In genomic region chr1:165089556-165089955, GRCm38 (mm10) we compare ENCODE assay signal across 21 mouse cellular contexts.
DNase-seq lines count a peak whose midpoint lies in the region; ATAC-seq and TF ChIP-seq lines count a peak whose summit lies in the region.
"Had no signal": no experiment of that assay in that cellular context is flagged by ENCODE, and none has a peak within 500 bp of the region (broad histone marks: within the 10 kb centered on the region; RNA-seq: fewer than 3 reads in every experiment).

No protein-coding gene starts in this region.

- 42% methylated on average over 3 of the region's 3 CpGs for WGBS in heart, embryonic 10.5 days
- WGBS in heart, embryonic 14.5 days = 27% methylated on average over 3 of the region's 3 CpGs
- 87% methylated on average over 3 of the region's 3 CpGs for WGBS in hindbrain, embryonic 11.5 days

- H3K4me1 ChIP-seq in heart, embryonic 10.5 days = peaks cover 36% of the 10 kb centered on the region
- peaks cover 14 to 15% of the 10 kb centered on the region in 2 experiments for H3K4me1 ChIP-seq in heart, embryonic 14.5 days (ENCODE audit: control insufficient read depth in 2 of 2, insufficient read depth in 2 of 2, low read length in 2 of 2)
- peaks cover 4% of the 10 kb centered on the region; the same call in 1 of the 2 replicates for H3K4me1 ChIP-seq in testis, adult 2 months (ENCODE audit: control insufficient read depth, insufficient read depth, low read length)
- H3K4me1 ChIP-seq in hindbrain, embryonic 11.5 days (replicated peaks; ENCODE audit: control insufficient read depth, insufficient read depth, low read length) = no peaks in the 10 kb centered on the region

- H3K9ac ChIP-seq in heart, embryonic 14.5 days (ENCODE audit: low read length) = no peak overlapping the region
- H3K9ac ChIP-seq in hindbrain, embryonic 11.5 days (ENCODE audit: low read depth, low read length) = no peak overlapping the region
- H3K9ac ChIP-seq: embryonic facial prominence, embryonic 13.5 days; forebrain, embryonic 12.5 days; hindbrain, embryonic 15.5 days; kidney, embryonic 15.5 days had no signal

- no peaks in the 10 kb centered on the region for H3K9me3 ChIP-seq in heart, embryonic 10.5 days
- no peaks in the 10 kb centered on the region for H3K9me3 ChIP-seq in heart, embryonic 14.5 days (ENCODE audit: control insufficient read depth, low read length)
- H3K9me3 ChIP-seq in hindbrain, embryonic 11.5 days (ENCODE audit: control insufficient read depth, low read length) = no peaks in the 10 kb centered on the region
- H3K9me3 ChIP-seq: embryonic facial prominence, embryonic 13.5 days; forebrain, embryonic 12.5 days; hindbrain, embryonic 10.5 days; hindbrain, embryonic 15.5 days; kidney, embryonic 15.5 days had no signal

- H3K4me3 ChIP-seq in heart, embryonic 10.5 days = no peak overlapping the region
- no peak overlapping the region for H3K4me3 ChIP-seq in heart, embryonic 14.5 days (ENCODE audit: control insufficient read depth in 1 of 2, insufficient read depth in 1 of 2, low read depth in 1 of 2, low read length in 2 of 2)
- H3K4me3 ChIP-seq in testis, adult 2 months (ENCODE audit: control insufficient read depth, low read depth, low read length) = peak overlapping the region; percentile 33; the same call in 1 of the 2 replicates
- H3K4me3 ChIP-seq in hindbrain, embryonic 11.5 days (ENCODE audit: low read depth, low read length) = no peak overlapping the region
- H3K4me3 ChIP-seq: embryonic facial prominence, embryonic 13.5 days; forebrain, embryonic 12.5 days; hindbrain, embryonic 10.5 days; hindbrain, embryonic 15.5 days; kidney, embryonic 15.5 days had no signal

- H3K27ac ChIP-seq in heart, embryonic 10.5 days = peak overlapping the region; percentile 86
- peak overlapping the region; percentile 76 to 89 for H3K27ac ChIP-seq in heart, embryonic 14.5 days (replicated peaks in 1 of 2; ENCODE audit: control insufficient read depth in 1 of 2, insufficient read depth in 1 of 2, low read depth in 2 of 2, low read length in 2 of 2)
- no peak overlapping the region for H3K27ac ChIP-seq in testis, adult 2 months (ENCODE audit: control insufficient read depth, insufficient read depth, low read depth, low read length)
- no peak overlapping the region for H3K27ac ChIP-seq in hindbrain, embryonic 11.5 days (ENCODE audit: low read depth, low read length)
- H3K27ac ChIP-seq: embryonic facial prominence, embryonic 13.5 days; forebrain, embryonic 12.5 days; hindbrain, embryonic 10.5 days; hindbrain, embryonic 15.5 days; kidney, embryonic 15.5 days had no signal

- DNase-seq in heart, embryonic 10.5 days (ENCODE audit: low spot score) = no peak
- no peak for DNase-seq in heart, postnatal 25 days (ENCODE audit: low spot score)
- no peak for DNase-seq in heart, adult 8-10 months (ENCODE audit: low spot score)
- no peak for DNase-seq in testis, postnatal 10 days (ENCODE audit: low spot score)
- DNase-seq in adrenal gland, postnatal 36 days = no peak
- no peak for DNase-seq in hindbrain, embryonic 11.5 days (ENCODE audit: low spot score)
- DNase-seq: adrenal gland, adult 8-10 months; cerebellum, adult 11-12 months; cerebellum, adult 9-10 months; cerebellum, postnatal 25 days; gastrocnemius, postnatal 10 days; kidney, adult 2 months had no signal

- intact Hi-C loops in heart, postnatal 25 days (cut with DNase I) = no loop called here

- H3K4me2 ChIP-seq in heart, embryonic 14.5 days (ENCODE audit: low read length) = no peak overlapping the region
- H3K4me2 ChIP-seq in hindbrain, embryonic 11.5 days (replicated peaks; ENCODE audit: low read depth, low read length) = no peak overlapping the region
- H3K4me2 ChIP-seq: embryonic facial prominence, embryonic 13.5 days; forebrain, embryonic 12.5 days; hindbrain, embryonic 15.5 days; kidney, embryonic 15.5 days had no signal

- no peak for ATAC-seq in heart, embryonic 14.5 days (ENCODE audit: insufficient number of reproducible peaks, insufficient read depth, low FRiP score, low read depth)
- ATAC-seq in hindbrain, embryonic 11.5 days (ENCODE audit: low FRiP score) = no peak
- ATAC-seq: forebrain, embryonic 16.5 days; intestine, embryonic 16.5 days had no signal

- TF ChIP-seq CTCF in testis, adult 2 months (IDR thresholded peaks at IDR 0.05; ENCODE audit: control insufficient read depth, insufficient read depth, insufficient replicate concordance, low read depth, low read length) = no peak

- H3K36me3 ChIP-seq in heart, embryonic 10.5 days = 0 out of 2 replicates have a peak, but pooled peaks cover 2% of the 10 kb centered on the region
- no peaks in the 10 kb centered on the region for H3K36me3 ChIP-seq in heart, embryonic 14.5 days (ENCODE audit: control insufficient read depth, insufficient read depth, low read length)
- H3K36me3 ChIP-seq in testis, adult 2 months (ENCODE audit: control insufficient read depth, insufficient read depth, low read length) = no peaks in the 10 kb centered on the region
- no peaks in the 10 kb centered on the region for H3K36me3 ChIP-seq in hindbrain, embryonic 11.5 days (ENCODE audit: control insufficient read depth, insufficient read depth, low read length)
- H3K36me3 ChIP-seq: embryonic facial prominence, embryonic 13.5 days; forebrain, embryonic 12.5 days; hindbrain, embryonic 10.5 days; hindbrain, embryonic 15.5 days; kidney, embryonic 15.5 days had no signal

- TF ChIP-seq POLR2A in testis, adult 2 months (IDR thresholded peaks at IDR 0.05; ENCODE audit: control insufficient read depth, low read depth, low read length) = no peak

- H3K27me3 ChIP-seq in heart, embryonic 10.5 days (ENCODE audit: insufficient read depth, poor library complexity, severe bottlenecking) = no peaks in the 10 kb centered on the region
- H3K27me3 ChIP-seq in heart, embryonic 14.5 days (ENCODE audit: control insufficient read depth, insufficient read depth, low read length) = no peaks in the 10 kb centered on the region
- H3K27me3 ChIP-seq in testis, adult 2 months (ENCODE audit: control insufficient read depth, insufficient read depth, low read length) = no peaks in the 10 kb centered on the region
- H3K27me3 ChIP-seq in hindbrain, embryonic 11.5 days (ENCODE audit: control insufficient read depth, insufficient read depth, low read length) = no peaks in the 10 kb centered on the region
- H3K27me3 ChIP-seq: embryonic facial prominence, embryonic 13.5 days; forebrain, embryonic 12.5 days; hindbrain, embryonic 15.5 days; kidney, embryonic 15.5 days had no signal

Comparison
In these comparisons a context has a peak if more than half of its experiments do, and no peak if none do; other contexts are left out.
1. H3K27ac ChIP-seq: peak in heart, embryonic 10.5 days (single experiment) and heart, embryonic 14.5 days (2 of 2); none in testis, adult 2 months (single experiment) and hindbrain, embryonic 11.5 days (single experiment).